Mouse (Mus musculus) intestine, embryonic 15.5 days (tissue): Measurements from ENCODE around the gene Ece1. TPM values are rescaled to one million over a fixed set of nuclear protein-coding genes. Genes with fewer than 3 reads are reported as not detected.
A peak's percentile ranks its signal among the peaks of the same experiment; 100 is the strongest.

ENCODE experiments used
- ATAC-seq: fragments of 200-750 bp; cut with Nextera tagmentation; 2 replicates; pipeline ENCODE4 v1.8.0; 2017; ENCODE audit warnings: moderate TSS enrichment, moderate library complexity
- H3K27ac ChIP-seq: fragments of 300-500 bp; sonication (generic); 2 replicates; pipeline ENCODE4 v1.5.1; 2015; ENCODE audit warnings: mild to moderate bottlenecking, inconsistent platforms
- H3K27me3 ChIP-seq: fragments of 300-500 bp; sonication (generic); replicated peaks from 2 replicates; pipeline ENCODE4 v1.6.1; 2015; ENCODE audit warnings: inconsistent platforms
- H3K36me3 ChIP-seq: fragments of 300-500 bp; sonication (generic); 2 replicates; pipeline ENCODE4 v1.6.1; 2015; ENCODE audit warnings: inconsistent platforms
- H3K4me1 ChIP-seq: fragments of 300-500 bp; sonication (generic); replicated peaks from 2 replicates; pipeline ENCODE4 v1.6.1; 2015; ENCODE audit warnings: inconsistent platforms
- H3K4me2 ChIP-seq: fragments of 300-500 bp; sonication (generic); replicated peaks from 2 replicates; pipeline ENCODE4 v1.6.1; 2015; ENCODE audit warnings: mild to moderate bottlenecking, inconsistent platforms
- H3K4me3 ChIP-seq: fragments of 300-500 bp; sonication (generic); replicated peaks from 2 replicates; pipeline ENCODE4 v1.5.1; 2015; ENCODE audit warnings: inconsistent platforms
- H3K9ac ChIP-seq: fragments of 300-500 bp; sonication (generic); 2 replicates; pipeline ENCODE4 v1.6.1; 2015; ENCODE audit warnings: inconsistent platforms
- H3K9me3 ChIP-seq: fragments of 300-500 bp; sonication (generic); 2 replicates; pipeline ENCODE4 v1.6.1; 2016; ENCODE audit warnings: inconsistent platforms
- WGBS: fragments of 180-500 bp; shearing (Covaris S2); methylation state at CpG from one replicate; pipeline ENCODE4 v1.1.7; 2015; 5-methylcytosine and 5-hydroxymethylcytosine counted together
- polyA plus RNA-seq: library from polyadenylated mRNA; unstranded; fragments of >200 nt; fragmentation: Nextera tagmentation; extraction: Ambion mirVana; gene quantifications from 2 replicates; pipeline ENCODE4 v1.2.1, GENCODE M21; 2015

The Ece1 gene
- polyA plus RNA-seq, 1 experiment from 2014 or later: 56.0 TPM

DNA sequence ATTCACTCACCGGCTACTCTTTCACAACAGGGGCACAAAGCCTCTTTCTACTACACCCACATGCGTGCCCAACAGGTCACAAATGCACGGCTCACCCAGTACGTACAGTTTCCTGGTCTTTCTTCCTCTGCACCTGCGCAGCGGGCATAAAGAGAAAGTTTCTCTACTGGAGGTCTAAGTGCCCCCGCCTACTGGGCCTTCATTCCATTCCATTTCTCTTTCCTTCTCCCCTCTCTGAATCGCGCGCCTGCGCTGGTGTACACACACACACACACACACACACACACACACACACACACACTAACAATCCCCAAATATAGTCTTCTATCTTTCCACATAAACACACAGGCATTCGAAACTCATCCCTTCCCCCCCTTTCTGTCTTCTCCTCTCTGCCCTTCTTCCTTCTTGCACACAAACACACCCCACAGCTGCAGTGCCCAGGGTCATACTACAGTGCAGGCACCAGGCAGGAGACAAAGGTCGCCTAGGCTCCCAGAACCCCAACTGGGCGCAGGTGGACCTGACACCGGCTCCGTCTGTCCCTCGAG is 501 bp upstream of the Ece1 start:
- Histone ChIP-seq H3K4me1 (peaks cover 39% of the 10 kb centered on the region), H3K4me3 (peak overlapping the region; percentile 91)
- peak; percentile 90 for ATAC-seq

DNA sequence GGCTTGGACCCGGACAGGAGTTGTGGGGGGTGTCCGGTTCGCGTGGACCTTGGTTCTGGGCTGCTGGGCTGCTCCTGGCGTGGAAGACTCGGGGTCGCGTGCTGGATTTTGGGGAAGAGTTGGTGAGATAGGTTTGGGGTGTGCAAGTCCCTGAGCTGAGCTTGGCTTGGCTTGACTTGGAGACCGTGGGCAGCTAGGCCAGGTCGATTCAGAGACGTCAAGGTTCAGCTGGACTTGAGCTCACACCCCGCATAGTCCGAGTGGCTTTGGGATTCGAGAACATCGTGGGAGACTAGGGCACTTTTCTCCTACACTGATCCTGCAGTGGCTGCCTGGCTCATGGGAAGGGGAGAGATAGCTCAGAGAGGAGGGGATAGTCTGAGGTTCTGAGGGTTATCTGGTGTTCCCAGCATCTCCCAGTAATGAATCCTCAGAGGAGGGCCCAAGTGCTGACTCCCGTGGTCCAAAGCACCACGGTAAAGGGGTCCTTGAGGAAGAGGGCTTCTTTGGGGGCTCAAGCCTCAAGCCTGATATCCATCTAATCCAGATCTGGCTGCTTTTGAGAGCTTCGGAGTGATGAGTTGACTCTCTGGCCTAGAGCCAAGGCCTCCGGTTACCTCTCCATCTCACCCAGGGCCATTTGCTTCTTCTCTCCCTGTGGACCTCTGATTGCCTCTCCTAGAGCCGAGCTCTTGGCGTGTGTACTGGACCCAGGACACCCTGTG is 641 bp downstream of the Ece1 start:
- Histone ChIP-seq H3K4me2 (peak overlapping the region; percentile 90), H3K27me3 (no peaks in the 10 kb centered on the region), H3K4me1 (peaks cover 50% of the 10 kb centered on the region), H3K9ac (peak overlapping the region; percentile 87), H3K36me3 (no peaks in the 10 kb centered on the region), H3K27ac (peak overlapping the region; percentile 79), H3K4me3 (peak overlapping the region; percentile 91), H3K9me3 (no peaks in the 10 kb centered on the region)
- no peak; the same call in 1 of the 2 replicates for ATAC-seq
- WGBS: 4% methylated on average over 21 of the region's 21 CpGs

More for the DNA sequence above, 501 bp upstream of the Ece1 start:
- WGBS: 6% methylated on average over 17 of the region's 17 CpGs
- peak overlapping the region; percentile 87 for H3K9ac ChIP-seq
- H3K36me3 ChIP-seq: no peaks in the 10 kb centered on the region
- peak overlapping the region; percentile 90 for H3K4me2 ChIP-seq
- H3K9me3 ChIP-seq: no peaks in the 10 kb centered on the region
- peak overlapping the region; percentile 91 for H3K27ac ChIP-seq
- no peaks in the 10 kb centered on the region for H3K27me3 ChIP-seq

DNA sequence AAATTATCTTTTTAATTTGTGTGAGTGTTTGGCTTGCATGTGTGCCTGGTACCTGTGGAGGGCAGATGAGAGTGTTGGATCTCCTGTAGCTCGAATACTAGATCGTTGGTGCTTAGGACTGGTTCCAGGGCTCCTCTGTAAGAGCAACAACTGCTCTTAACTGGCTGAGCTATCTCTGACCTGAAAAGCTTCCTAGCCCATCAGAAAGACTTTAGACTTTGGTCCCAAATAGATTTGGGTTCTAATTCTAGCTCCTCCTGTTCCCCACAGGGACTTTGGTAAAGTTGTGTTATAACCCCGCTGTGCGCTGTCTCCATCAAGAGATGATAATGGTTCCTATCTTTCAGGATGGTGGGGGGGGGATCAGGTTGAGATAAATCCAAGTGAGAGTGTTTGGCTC is 2.0 kb downstream of the Ece1 start:
- 82% methylated on average over 4 of the region's 4 CpGs for WGBS
- Histone ChIP-seq H3K4me1 (peaks cover 63% of the 10 kb centered on the region), H3K9ac (no peak overlapping the region), H3K4me2 (peak overlapping the region; percentile 90), H3K9me3 (no peaks in the 10 kb centered on the region), H3K4me3 (peak overlapping the region; percentile 91; the same call in 1 of the 2 replicates), H3K27ac (no peak overlapping the region), H3K36me3 (no peaks in the 10 kb centered on the region), H3K27me3 (no peaks in the 10 kb centered on the region)
- no peak for ATAC-seq

DNA sequence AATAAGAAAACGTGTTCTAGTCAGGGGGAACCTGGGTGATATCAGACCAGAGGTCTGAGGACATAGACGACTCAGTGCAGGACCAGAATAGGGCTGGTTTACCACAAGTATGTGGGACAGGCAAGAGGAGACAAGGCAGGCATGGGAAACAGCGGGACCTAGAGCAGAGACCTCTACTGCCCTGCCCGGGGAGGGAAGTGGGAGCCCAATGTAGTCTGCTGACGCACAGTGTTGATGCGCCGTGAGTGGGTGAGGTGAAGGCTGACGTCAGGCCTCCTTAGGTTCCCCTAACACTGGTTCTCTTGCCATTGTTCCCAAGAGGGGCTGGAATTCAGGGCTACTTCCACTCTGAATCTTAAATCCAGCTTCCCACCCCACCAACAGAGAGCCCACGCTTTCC is 2.7 kb downstream of the Ece1 start:
- Histone ChIP-seq H3K27ac (peak overlapping the region; percentile 48), H3K4me2 (peak overlapping the region; percentile 90), H3K4me1 (peaks cover 69% of the 10 kb centered on the region), H3K9me3 (no peaks in the 10 kb centered on the region), H3K36me3 (no peaks in the 10 kb centered on the region), H3K9ac (peak overlapping the region; percentile 26; the same call in 1 of the 2 replicates), H3K27me3 (no peaks in the 10 kb centered on the region), H3K4me3 (peak overlapping the region; percentile 10; the same call in 1 of the 2 replicates)
- WGBS: 44% methylated on average over 9 of the region's 9 CpGs
- ATAC-seq: no peak

DNA sequence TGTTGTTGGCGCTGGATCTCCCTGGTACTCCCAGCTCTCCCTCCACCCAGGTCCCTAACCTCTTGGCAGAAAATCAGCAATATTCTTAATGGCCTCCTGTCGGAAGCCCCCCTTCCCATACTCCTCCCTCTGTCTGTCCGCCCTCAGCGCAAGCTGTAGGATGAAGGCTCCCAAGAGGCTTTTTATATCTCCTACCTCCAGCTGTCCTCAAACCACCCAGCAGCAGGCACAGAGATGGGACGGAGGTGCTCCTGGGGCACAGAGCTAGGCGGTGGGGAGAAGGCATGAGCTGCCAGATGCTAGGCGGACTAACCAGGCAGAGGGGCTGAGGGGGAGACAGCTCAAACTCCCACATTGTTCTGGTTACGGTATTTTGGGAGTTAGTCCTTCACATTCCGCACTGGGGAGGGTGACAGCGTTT is 3.2 kb downstream of the Ece1 start:
- Histone ChIP-seq H3K4me3 (peak overlapping the region; percentile 10; the same call in 1 of the 2 replicates), H3K27ac (peak overlapping the region; percentile 48), H3K27me3 (no peaks in the 10 kb centered on the region), H3K9ac (peak overlapping the region; percentile 26), H3K36me3 (no peaks in the 10 kb centered on the region), H3K9me3 (no peaks in the 10 kb centered on the region), H3K4me1 (peaks cover 73% of the 10 kb centered on the region), H3K4me2 (peak overlapping the region; percentile 90)
- 47% methylated on average over 10 of the region's 10 CpGs for WGBS
- no peak for ATAC-seq

DNA sequence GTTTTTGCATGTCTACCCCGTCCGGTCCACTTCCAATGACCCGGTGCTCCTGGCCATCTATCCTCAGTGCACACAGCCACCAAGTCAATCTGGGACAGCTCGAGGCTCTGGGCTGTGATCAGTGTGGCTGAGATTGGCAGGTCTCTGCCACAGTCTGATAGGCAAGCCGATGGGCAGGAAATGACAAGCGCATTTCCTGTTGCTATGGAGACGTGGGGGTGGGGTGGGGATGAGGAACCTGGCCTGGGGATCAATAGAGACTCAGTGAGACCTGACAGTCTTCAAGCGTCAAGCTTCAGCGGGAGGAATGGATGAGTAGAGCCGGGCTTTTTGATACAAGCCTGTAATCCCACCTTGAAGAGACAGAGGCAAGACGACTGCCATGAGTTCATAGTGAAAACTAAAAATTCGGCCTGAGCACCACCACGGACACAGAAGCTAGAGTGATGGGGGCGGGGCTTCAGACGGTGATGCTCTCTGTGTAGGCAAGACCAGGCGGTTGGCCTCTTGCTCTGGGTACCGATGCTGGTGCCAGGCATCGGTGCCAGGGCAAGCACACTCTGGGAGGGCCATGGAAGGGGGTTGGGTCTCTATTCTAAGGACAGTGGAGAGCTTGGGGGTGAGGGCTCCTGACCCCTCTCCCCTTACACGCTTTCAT is 4.3 kb downstream of the Ece1 start:
- WGBS: 44% methylated on average over 19 of the region's 19 CpGs
- Histone ChIP-seq H3K4me3 (no peak overlapping the region), H3K27ac (no peak overlapping the region), H3K9ac (no peak overlapping the region), H3K9me3 (no peaks in the 10 kb centered on the region), H3K4me2 (0 out of 2 replicates have a peak overlapping the region, but pooled peaks have one; percentile 9), H3K36me3 (no peaks in the 10 kb centered on the region), H3K4me1 (peaks cover 80% of the 10 kb centered on the region), H3K27me3 (no peaks in the 10 kb centered on the region)
- no peak for ATAC-seq

DNA sequence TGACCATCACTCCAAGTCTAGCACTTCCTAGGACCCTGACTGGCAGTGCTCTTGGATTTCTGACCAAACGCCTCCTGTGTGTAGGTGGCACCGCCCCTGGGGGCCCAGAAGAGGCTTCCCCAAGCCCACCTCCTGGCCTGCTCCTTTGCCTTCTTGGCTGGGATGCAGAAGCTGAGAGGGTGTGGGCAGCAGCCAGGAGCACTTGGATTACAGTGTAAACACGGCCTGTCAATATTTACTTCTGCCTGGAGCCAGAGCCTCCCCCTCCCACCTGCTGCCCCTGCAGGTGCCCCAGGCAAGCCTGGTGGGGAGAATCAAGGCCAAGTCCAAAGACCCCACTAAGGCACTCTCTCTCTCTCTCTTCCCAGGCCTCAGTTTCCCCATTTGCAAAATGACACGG is 5.2 kb downstream of the Ece1 start:
- H3K27ac ChIP-seq: peak overlapping the region; percentile 51

DNA sequence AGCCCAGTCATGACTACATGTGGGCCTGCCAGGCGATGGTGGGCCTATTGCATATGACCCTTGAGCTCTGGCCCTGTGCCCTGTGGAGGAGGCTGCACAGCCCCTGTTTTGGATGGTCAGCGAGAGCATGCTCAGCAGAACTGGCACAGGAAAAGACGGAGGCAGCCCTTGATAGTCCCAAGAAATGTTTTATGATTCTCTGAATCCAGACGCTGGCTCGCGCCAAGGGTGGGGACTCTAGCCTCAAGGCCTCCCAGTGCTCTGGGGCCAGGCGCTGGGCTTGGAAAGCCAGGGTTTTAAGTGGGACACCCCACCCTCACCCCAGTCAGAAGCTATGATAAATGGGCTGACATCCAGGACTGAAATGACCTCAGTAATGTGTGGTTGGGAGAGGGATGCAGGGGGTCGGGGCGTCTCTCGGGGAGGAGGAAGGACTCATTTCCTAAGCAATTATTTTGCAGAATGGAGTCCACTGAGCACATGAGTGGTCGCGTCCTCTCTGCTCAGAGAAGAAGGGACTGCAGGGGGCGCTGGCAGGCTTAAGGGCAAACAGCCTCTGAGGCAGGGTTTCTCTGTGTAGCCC is 5.7 kb downstream of the Ece1 start:
- ATAC-seq: peak; percentile 28
- Histone ChIP-seq H3K27me3 (no peaks in the 10 kb centered on the region), H3K9ac (no peak overlapping the region), H3K4me1 (peaks cover 81% of the 10 kb centered on the region), H3K27ac (peak overlapping the region; percentile 51), H3K4me3 (no peak overlapping the region), H3K36me3 (no peaks in the 10 kb centered on the region), H3K4me2 (peak overlapping the region; percentile 25), H3K9me3 (no peaks in the 10 kb centered on the region)
- 33% methylated on average over 13 of the region's 13 CpGs for WGBS

More for the DNA sequence above, 5.2 kb downstream of the Ece1 start:
- Histone ChIP-seq H3K4me2 (peak overlapping the region; percentile 25), H3K27me3 (no peaks in the 10 kb centered on the region), H3K9ac (no peak overlapping the region), H3K36me3 (no peaks in the 10 kb centered on the region), H3K4me1 (peaks cover 81% of the 10 kb centered on the region), H3K9me3 (no peaks in the 10 kb centered on the region), H3K4me3 (no peak overlapping the region)
- ATAC-seq: 0 out of 2 replicates have a peak, but pooled peaks have one; percentile 13
- 20% methylated on average over 4 of the region's 4 CpGs for WGBS

DNA sequence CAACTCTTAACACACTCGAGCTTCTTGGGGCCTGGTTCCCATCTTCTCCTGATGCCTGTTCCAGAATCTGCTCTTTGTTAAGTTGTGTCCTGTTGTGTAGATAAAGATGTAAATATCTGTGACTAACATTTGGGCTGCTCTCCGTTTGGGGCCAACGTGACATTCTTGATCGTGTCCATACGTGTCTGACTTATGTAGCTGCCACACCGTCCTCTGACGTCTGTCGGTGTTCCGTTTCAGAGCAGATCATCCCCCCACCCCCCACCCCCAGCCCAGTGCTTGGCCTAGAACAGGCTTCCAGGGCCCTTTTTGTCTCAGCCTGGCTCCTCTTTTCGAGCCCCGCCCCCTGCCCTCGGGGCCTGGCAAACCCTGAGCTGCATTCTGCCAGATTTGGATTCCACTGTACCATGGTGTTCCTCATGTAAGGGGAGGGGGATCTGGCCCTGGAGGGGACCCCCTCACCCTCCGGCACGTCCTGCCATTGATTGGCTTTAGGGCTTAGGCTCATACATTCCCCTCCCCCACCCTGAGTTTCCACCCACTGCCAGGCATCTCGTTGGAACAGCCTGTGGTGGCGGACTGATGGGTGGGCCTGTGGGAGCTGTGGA is 7.7 kb downstream of the Ece1 start:
- Histone ChIP-seq H3K36me3 (no peaks in the 10 kb centered on the region), H3K4me2 (no peak overlapping the region), H3K27me3 (no peaks in the 10 kb centered on the region), H3K9ac (no peak overlapping the region), H3K4me1 (peaks cover 70% of the 10 kb centered on the region), H3K9me3 (no peaks in the 10 kb centered on the region), H3K27ac (0 out of 2 replicates have a peak overlapping the region, but pooled peaks have one; percentile 2), H3K4me3 (no peak overlapping the region)
- peak; percentile 48 for ATAC-seq
- WGBS: 36% methylated on average over 16 of the region's 16 CpGs

DNA sequence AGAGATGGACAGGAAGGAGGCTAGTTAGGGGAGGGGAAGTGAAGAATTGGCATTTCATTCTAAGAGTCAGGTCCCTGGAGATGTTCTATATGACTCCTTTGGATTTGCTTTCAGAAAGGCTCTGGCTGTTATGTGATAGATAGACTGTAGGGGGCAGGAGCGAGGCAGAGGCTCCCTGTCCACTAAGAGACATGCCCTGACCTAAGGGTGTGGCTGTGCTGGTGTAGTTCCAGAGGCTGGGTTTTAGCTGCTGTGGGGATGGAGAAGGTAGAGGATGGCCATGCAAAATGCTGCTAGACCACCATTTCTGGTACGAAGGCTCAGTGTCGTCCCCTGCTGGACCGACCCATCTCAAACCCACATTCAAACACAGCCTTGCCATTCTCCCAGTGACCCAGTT is 8.9 kb downstream of the Ece1 start:
- H3K27me3 ChIP-seq: no peaks in the 10 kb centered on the region
- no peak overlapping the region for H3K4me3 ChIP-seq
- no peak overlapping the region for H3K9ac ChIP-seq
- no peak for ATAC-seq
- no peaks in the 10 kb centered on the region for H3K9me3 ChIP-seq
- H3K36me3 ChIP-seq: no peaks in the 10 kb centered on the region
- peaks cover 65% of the 10 kb centered on the region for H3K4me1 ChIP-seq
- H3K27ac ChIP-seq: no peak overlapping the region
- H3K4me2 ChIP-seq: no peak overlapping the region
- WGBS: 83% methylated on average over 4 of the region's 4 CpGs

DNA sequence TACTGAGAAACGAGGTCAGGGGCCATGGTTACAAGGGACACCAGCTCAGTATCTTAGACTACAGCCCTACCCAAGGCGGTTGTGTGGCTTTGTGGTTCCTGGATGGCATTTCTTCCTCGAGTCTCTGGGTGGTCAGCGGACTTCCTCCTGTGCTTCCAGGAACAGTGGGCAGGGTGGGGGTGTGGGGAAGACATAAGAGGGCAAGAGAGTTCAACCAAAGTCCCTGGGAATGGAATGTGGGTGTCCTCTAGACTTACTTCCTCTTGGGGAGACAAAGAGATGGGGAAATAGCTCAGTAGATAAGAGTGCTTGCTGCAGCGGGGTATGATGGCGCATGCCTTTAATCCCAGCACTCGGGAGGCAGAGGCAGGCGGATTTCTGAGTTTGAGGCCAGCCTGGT is 9.4 kb downstream of the Ece1 start:
- peaks cover 61% of the 10 kb centered on the region for H3K4me1 ChIP-seq
- WGBS: 81% methylated on average over 8 of the region's 8 CpGs
- H3K27ac ChIP-seq: no peak overlapping the region
- H3K9ac ChIP-seq: no peak overlapping the region
- no peaks in the 10 kb centered on the region for H3K27me3 ChIP-seq
- H3K36me3 ChIP-seq: no peaks in the 10 kb centered on the region
- ATAC-seq: no peak
- H3K4me2 ChIP-seq: no peak overlapping the region
- H3K4me3 ChIP-seq: no peak overlapping the region
- no peaks in the 10 kb centered on the region for H3K9me3 ChIP-seq

DNA sequence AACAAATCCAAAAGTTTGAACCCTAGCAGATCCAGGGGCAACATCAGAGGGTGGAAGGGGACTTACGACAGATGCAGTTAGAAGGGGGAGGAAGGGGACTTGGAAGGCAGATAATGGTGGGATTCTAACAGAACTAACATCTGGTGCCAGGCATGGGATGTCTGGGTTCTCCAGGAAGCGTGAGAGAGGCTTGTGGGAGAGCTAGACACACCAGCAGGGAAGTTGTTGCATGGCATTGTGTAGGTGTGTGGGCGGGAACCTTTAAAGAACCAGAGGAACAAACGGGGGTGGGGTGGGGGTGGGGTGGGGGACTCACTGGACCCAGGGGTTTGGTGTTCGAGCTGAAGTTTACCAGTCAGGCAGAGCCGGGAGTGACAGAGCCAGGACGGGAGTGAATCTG is 12.3 kb downstream of the Ece1 start:
- Histone ChIP-seq H3K4me1 (peaks cover 40% of the 10 kb centered on the region), H3K9ac (no peak overlapping the region), H3K36me3 (no peaks in the 10 kb centered on the region), H3K27me3 (no peaks in the 10 kb centered on the region), H3K27ac (no peak overlapping the region), H3K9me3 (no peaks in the 10 kb centered on the region), H3K4me3 (no peak overlapping the region), H3K4me2 (no peak overlapping the region)
- 29% methylated on average over 7 of the region's 7 CpGs for WGBS
- no peak; the same call in 1 of the 2 replicates for ATAC-seq
